Comparison of ENCODE assay signal across 9 mouse cellular contexts in the genomic region with DNA sequence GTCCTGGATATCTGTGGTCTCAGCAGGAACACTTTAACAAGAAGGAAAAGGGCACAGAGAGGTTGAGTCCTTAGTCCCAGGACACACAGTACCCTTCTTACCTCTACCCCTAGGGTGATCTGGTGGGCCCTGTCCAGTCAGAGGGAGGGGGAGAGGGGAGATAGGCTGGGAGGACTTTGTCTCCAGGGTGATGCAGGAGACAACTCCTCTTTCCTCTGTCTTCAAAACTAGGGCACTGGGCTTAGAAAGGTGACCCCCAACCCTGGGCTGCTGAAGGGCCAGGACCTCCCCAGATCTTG. TPM values are rescaled to one million over a fixed set of nuclear protein-coding genes. Genes with fewer than 3 reads are reported as not detected.
A peak's percentile ranks its signal among the peaks of the same experiment; 100 is the strongest.
DNase-seq lines count a peak whose midpoint lies in the region; ATAC-seq and TF ChIP-seq lines count a peak whose summit lies in the region.
"Had no signal": no experiment of that assay in that cellular context is flagged by ENCODE, and none has a peak within 500 bp of the region (broad histone marks: within the 10 kb centered on the region; RNA-seq: fewer than 3 reads in every experiment).

No protein-coding gene starts in this region.

- H3K4me3 ChIP-seq in liver, embryonic 13.5 days (replicated peaks): no peak overlapping the region
- peak overlapping the region; percentile 67 for H3K4me3 ChIP-seq in forebrain, embryonic 12.5 days (replicated peaks)
- peak overlapping the region; percentile 58; the same call in 1 of the 2 replicates for H3K4me3 ChIP-seq in intestine, postnatal 0 days (ENCODE audit: low read depth, low read length)
- peak overlapping the region; percentile 29 for H3K4me3 ChIP-seq in stomach, embryonic 14.5 days (ENCODE audit: low read depth, low read length)

- H3K27ac ChIP-seq in liver, embryonic 13.5 days: no peak overlapping the region
- peak overlapping the region; percentile 77 for H3K27ac ChIP-seq in forebrain, embryonic 12.5 days
- no peak overlapping the region for H3K27ac ChIP-seq in intestine, postnatal 0 days (ENCODE audit: low read depth, low read length)
- peak overlapping the region; percentile 74; the same call in 1 of the 2 replicates for H3K27ac ChIP-seq in stomach, embryonic 14.5 days (ENCODE audit: low read length)
- H3K27ac ChIP-seq: liver, embryonic 15.5 days had no signal

- TF ChIP-seq CTCF in intestine, postnatal 0 days (IDR thresholded peaks at IDR 0.05; ENCODE audit: low read depth): no peak

- peaks cover 34% of the 10 kb centered on the region for H3K4me1 ChIP-seq in liver, embryonic 13.5 days (replicated peaks)
- H3K4me1 ChIP-seq in forebrain, embryonic 12.5 days: peaks cover 83% of the 10 kb centered on the region
- no peaks in the 10 kb centered on the region for H3K4me1 ChIP-seq in intestine, postnatal 0 days (replicated peaks; ENCODE audit: control insufficient read depth, insufficient read depth, low read length)
- peaks cover 65% of the 10 kb centered on the region for H3K4me1 ChIP-seq in stomach, embryonic 14.5 days (ENCODE audit: control insufficient read depth, insufficient read depth, low read length)

- H3K27me3 ChIP-seq in liver, embryonic 13.5 days: peaks cover 84% of the 10 kb centered on the region
- peaks cover 38% of the 10 kb centered on the region for H3K27me3 ChIP-seq in forebrain, embryonic 12.5 days
- H3K27me3 ChIP-seq in intestine, postnatal 0 days (replicated peaks; ENCODE audit: control insufficient read depth, insufficient read depth, low read length): peaks cover 26% of the 10 kb centered on the region
- H3K27me3 ChIP-seq in stomach, embryonic 14.5 days (ENCODE audit: control insufficient read depth, insufficient read depth, low read length): no peaks in the 10 kb centered on the region

- no peak overlapping the region for H3K9ac ChIP-seq in liver, embryonic 13.5 days
- H3K9ac ChIP-seq in forebrain, embryonic 12.5 days: peak overlapping the region; percentile 71; the same call in 1 of the 2 replicates
- H3K9ac ChIP-seq in intestine, postnatal 0 days (ENCODE audit: low read depth, low read length): no peak overlapping the region
- no peak overlapping the region for H3K9ac ChIP-seq in stomach, embryonic 14.5 days (replicated peaks; ENCODE audit: low read depth, low read length)
- H3K9ac ChIP-seq: liver, embryonic 15.5 days had no signal

- ATAC-seq in liver, embryonic 13.5 days (ENCODE audit: low read depth): no peak
- ATAC-seq in forebrain, embryonic 12.5 days (ENCODE audit: low FRiP score): peak; percentile 15
- no peak for ATAC-seq in intestine, postnatal 0 days
- ATAC-seq in stomach, embryonic 14.5 days (ENCODE audit: insufficient number of reproducible peaks, insufficient read depth, low FRiP score, low read depth): no peak

- DNase-seq in liver, embryonic 13.5 days: no peak
- DNase-seq in liver: no peak
- no peak for DNase-seq in gastrocnemius, adult 18-20 months (ENCODE audit: low spot score)
- DNase-seq in ovary, postnatal 10 days (ENCODE audit: low spot score): no peak

- no peaks in the 10 kb centered on the region for H3K9me3 ChIP-seq in liver, embryonic 13.5 days (replicated peaks)
- no peaks in the 10 kb centered on the region for H3K9me3 ChIP-seq in forebrain, embryonic 12.5 days
- no peaks in the 10 kb centered on the region for H3K9me3 ChIP-seq in intestine, postnatal 0 days (ENCODE audit: control insufficient read depth)
- H3K9me3 ChIP-seq in stomach, embryonic 14.5 days (ENCODE audit: control insufficient read depth, low read depth, low read length): no peaks in the 10 kb centered on the region
- H3K9me3 ChIP-seq: liver, embryonic 15.5 days had no signal

- 0 out of 2 replicates have a peak overlapping the region, but pooled peaks have one; percentile 78 for H3K4me2 ChIP-seq in liver, embryonic 13.5 days
- peak overlapping the region; percentile 96 for H3K4me2 ChIP-seq in forebrain, embryonic 12.5 days
- peak overlapping the region; percentile 95 for H3K4me2 ChIP-seq in intestine, postnatal 0 days (replicated peaks; ENCODE audit: low read depth)
- peak overlapping the region; percentile 96 for H3K4me2 ChIP-seq in stomach, embryonic 14.5 days (replicated peaks; ENCODE audit: low read depth, low read length)

- no peaks in the 10 kb centered on the region for H3K36me3 ChIP-seq in liver, embryonic 13.5 days
- no peaks in the 10 kb centered on the region for H3K36me3 ChIP-seq in forebrain, embryonic 12.5 days (replicated peaks)
- H3K36me3 ChIP-seq in intestine, postnatal 0 days (ENCODE audit: control insufficient read depth, insufficient read depth): no peaks in the 10 kb centered on the region
- H3K36me3 ChIP-seq in stomach, embryonic 14.5 days (ENCODE audit: control insufficient read depth, insufficient read depth, low read length): no peaks in the 10 kb centered on the region
- H3K36me3 ChIP-seq: liver, embryonic 15.5 days had no signal

RNA-seq across cellular contexts. Expression of a gene that starts 0.7 kb away (rescaled TPM):
- polyA plus RNA-seq in liver, embryonic 13.5 days (2015; fragmentation: Nextera tagmentation; extraction: Ambion mirVana): 8.3 and 9.6 TPM in 2 replicates
- polyA plus RNA-seq in forebrain, embryonic 12.5 days (2016; fragmentation: Nextera tagmentation; extraction: Ambion mirVana): 20.4 and 27.0 TPM in 2 replicates
- polyA plus RNA-seq in intestine, postnatal 0 days (2015; fragmentation: Nextera tagmentation; extraction: Ambion mirVana): 6.4 and 7.8 TPM in 2 replicates
- 11.1 and 11.6 TPM in 2 replicates for polyA plus RNA-seq in stomach, embryonic 14.5 days (2014; fragmentation: Nextera tagmentation; extraction: Ambion mirVana)
- total RNA-seq in gastrocnemius, adult 18-20 months (2021): 10 to 100 TPM; 28.9 to 32.6 TPM

RNA-seq across cellular contexts. Expression of a gene that starts 50.3 kb away (rescaled TPM):
- not detected in 2 replicates for polyA plus RNA-seq in liver, embryonic 13.5 days (2015; fragmentation: Nextera tagmentation; extraction: Ambion mirVana)
- 2.5 and 3.2 TPM in 2 replicates for polyA plus RNA-seq in forebrain, embryonic 12.5 days (2016; fragmentation: Nextera tagmentation; extraction: Ambion mirVana)
- 0.29 TPM in 1 of 2 replicates, not detected in the other for polyA plus RNA-seq in intestine, postnatal 0 days (2015; fragmentation: Nextera tagmentation; extraction: Ambion mirVana)
- polyA plus RNA-seq in stomach, embryonic 14.5 days (2014; fragmentation: Nextera tagmentation; extraction: Ambion mirVana): 1.2 and 2.0 TPM in 2 replicates
- total RNA-seq in gastrocnemius, adult 18-20 months (2021): not detected
- total RNA-seq: granulocyte monocyte progenitor cell, adult 5-6 weeks had no signal
- polyA plus RNA-seq: liver, embryonic 15.5 days had no signal

Comparison
In these comparisons a context has a peak if more than half of its experiments do, and no peak if none do; other contexts are left out.
1. H3K27ac ChIP-seq: peak in forebrain, embryonic 12.5 days (single experiment) and stomach, embryonic 14.5 days (single experiment); none in liver, embryonic 13.5 days (single experiment) and intestine, postnatal 0 days (single experiment).
2. Peak in every context shown above with its lines, with median percentiles within 50 percentile points of each other: H3K4me2 ChIP-seq.